Mouse (Mus musculus): ENCODE measurements around the gene Elfn2.
A peak's percentile ranks its signal among the peaks of the same experiment; 100 is the strongest.

Elfn2 gene

GRCm38 (mm10) chr15:78718290-78719250, at the start of gene Elfn2:
Elfn2 (minus strand) TSS chr15:78718771.
- peak; percentile 56 to 59 for DNase-seq (ENCODE audit: low spot score in 2 of 2)

GRCm38 (mm10) chr15:78763704-78764103, 45.1 kb upstream of the Elfn2 start:
- no peak for DNase-seq (ENCODE audit: low spot score in 2 of 2)

DNA sequence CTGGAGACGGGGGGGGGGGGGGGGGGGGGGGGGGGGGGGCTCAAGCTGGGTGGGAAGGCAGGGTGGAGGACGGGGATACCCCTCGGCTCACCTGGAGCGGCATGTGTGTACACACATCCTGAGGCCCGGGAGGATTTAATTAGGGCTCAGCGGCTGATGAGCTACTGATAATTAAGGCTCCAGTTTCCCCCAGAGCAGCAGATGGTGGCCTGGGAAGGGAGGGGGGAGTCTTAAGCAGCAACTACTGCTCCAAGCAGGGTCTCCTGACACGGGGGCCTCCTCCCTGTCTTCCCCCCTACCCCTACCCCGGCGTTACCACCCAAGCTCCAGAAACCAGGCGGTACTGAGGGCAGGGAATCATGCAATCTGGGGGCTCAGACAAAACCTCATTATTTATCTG, 44.6 kb upstream of the Elfn2 start:
- DNase-seq (ENCODE audit: low spot score in 2 of 2), result no peak

DNA sequence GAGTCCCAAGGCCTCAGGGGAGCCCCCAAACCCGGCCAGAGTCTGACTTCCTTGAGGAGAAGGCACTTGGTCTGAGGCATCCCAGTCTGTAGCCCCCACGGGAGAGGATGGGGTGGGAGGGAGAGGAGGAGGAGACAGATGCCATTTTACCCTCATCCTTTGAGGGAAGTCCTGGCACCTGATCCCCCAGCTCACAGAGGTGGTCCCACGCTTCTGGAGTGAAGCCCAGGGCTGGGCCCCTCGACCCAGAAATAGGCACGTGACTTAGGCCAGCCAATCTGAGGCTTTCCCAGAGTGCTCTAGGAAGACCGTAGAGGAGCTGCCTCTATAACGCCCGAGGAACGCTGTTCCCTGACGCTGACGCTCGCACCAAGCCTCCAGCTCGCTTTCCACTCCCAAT, 42.5 kb upstream of the Elfn2 start:
- no peak for DNase-seq (ENCODE audit: low spot score in 2 of 2)

DNA sequence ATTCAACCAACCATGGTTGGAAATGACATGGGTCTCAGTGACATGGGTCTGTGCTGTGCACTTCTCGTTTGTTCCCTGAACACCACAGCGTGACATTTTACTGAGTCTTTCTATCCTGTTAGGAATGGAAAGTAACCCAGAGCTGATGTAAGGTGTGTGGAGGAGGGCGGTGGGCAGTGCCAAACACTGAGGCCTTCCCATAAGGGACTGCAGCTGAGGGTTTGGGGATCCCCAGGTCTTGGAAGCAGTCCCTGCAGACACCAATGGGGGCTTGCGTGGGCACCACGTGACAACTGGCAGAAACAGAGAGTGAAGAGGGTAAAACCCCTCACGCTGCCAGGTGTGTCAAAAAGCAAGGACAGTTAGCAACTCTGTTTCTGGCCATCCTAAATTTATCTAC, 39.6 kb upstream of the Elfn2 start:
- DNase-seq (ENCODE audit: low spot score in 2 of 2), result no peak

DNA sequence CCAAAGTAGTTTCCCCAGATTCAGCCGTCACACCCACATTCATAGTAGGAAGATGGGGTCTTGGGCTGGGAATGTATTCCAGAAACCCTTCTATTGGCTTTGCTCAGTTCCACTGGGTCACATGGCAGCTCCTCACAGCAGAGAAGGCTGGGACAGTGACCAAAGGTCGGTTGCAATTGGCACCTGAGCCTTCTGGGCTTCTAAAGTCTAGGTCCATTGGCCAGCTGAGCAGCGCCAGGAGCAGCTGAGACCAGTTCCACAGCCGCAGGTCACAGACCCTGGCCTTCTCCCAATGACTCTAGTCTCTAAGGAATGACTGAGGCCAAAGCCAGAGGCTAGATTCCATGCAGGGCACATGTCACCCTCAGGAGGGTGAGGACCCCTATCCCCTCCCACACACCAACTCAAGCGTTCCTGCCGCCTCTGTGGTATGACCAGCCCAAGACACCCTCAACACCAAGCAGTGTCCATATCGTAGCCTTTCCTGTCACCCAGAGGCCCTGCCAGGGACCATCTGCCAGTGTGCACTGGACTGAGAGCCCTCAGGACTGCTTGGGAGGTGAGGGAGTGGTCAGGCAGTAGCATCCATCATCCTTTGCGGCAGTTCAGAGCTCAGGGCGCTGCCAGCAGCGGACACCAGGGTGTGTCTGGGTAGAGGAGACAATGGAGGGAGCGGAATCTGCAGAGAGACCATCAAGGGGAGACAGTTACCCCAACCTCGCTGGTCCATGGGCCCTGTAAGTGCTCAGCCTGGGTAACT, 37.6 kb upstream of the Elfn2 start:
- no peak for DNase-seq (ENCODE audit: low spot score in 2 of 2)

DNA sequence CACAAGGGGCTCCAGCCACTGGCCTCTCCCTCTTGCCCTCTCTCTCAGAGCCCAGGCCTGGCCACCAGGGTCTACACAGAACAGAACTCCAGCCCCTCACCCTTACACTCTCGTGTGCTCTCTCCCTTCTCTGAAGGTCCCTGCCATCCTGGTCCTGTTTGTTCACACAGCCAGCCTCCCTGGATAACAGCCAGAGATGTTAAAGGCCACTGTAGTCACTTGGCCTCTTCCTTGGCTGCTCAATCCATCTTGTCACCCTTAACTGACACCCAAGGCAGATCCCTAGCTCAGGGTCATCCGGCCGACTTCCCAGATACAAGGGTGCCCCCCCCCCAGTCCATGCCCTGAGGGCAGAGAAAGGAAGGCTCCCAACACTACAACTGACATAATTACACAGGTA, 36.7 kb upstream of the Elfn2 start:
- no peak for DNase-seq (ENCODE audit: low spot score in 2 of 2)

GRCm38 (mm10) chr15:78754144-78754543, 35.6 kb upstream of the Elfn2 start:
- DNase-seq (ENCODE audit: low spot score in 2 of 2), result no peak

DNA sequence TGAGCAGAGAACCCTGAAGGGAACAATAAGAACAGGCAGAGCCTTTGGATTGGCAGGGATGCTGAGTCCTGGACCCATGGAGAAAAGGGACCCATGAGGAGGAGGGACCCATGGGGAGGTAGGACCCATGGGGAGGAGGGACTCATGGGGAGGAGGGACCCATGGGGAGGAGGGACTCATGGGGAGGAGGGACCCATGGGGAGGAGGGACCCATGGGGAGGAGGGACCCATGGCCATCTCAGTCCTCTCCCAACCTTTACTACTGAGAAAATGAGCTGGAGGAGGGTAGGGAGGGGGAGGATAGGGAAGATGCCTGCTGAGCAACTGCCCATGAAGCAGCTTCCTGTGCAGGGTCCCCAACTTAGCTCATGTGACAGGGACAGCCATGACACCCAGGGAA, 34.4 kb upstream of the Elfn2 start:
- DNase-seq (ENCODE audit: low spot score in 2 of 2), result no peak

DNA sequence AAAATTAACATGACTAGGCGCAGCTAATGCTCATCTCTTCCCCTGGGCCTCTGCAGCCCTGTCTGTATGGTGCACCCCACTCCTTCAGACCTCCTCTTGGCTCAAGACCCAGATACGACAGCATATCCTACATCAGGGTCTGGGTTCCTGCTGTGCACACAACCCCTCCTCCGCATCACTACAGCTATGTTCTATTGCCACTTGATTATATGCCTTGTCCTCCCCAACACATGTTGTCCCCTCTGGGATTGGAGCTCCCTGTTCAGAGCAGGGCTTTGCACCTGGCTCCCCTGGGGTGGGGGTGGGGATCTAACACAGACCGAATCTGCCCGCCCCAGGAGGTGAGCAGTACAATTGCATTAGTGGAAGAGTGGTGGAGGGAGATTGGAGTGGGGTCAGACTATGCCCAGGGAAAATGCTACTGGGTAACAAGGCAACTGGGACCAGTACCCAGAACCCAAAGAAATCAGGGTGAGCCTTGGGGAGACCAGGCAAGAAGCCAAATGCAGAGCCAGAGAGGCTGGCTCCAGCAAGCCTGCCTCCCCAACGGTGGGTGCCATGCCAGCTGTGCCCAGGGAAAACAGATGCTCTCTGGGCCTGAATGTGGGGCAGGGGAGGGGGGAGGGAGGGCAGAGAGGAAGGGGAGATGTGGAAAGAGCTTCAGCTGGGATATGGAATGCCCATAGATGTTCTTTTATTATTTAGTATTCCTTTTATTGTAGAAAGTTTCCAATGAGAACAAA, 32.2 kb upstream of the Elfn2 start:
- DNase-seq (ENCODE audit: low spot score in 2 of 2), result no peak

DNA sequence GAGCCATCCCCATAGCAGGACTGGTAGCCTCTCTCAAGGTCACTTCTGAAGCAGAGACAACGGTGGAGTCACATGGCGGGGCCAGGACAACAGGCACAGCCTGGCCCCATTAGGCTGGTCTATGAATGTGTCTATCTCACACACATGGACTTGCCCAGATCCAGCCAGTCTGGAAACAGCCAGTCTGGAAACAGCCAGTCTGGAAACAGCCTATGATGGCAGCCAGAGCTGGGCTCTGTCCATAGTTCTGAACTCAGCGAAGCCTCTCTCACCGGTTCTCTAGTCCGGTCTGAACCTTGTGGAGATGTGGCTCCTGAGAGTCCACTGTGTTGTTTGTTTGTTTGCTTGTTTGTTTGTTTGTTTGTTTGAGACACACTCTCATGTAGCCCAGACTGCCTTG, 31.3 kb upstream of the Elfn2 start:
- DNase-seq (ENCODE audit: low spot score in 2 of 2), result no peak

- peak; percentile 85 to 93 for DNase-seq (ENCODE audit: low spot score in 2 of 2)
These were observed 25.6 kb upstream of the Elfn2 start for GRCm38 (mm10) chr15:78744206-78744605.

GRCm38 (mm10) chr15:78742831-78743230, 24.3 kb upstream of the Elfn2 start:
- no peak for DNase-seq (ENCODE audit: low spot score in 2 of 2)

- no peak for DNase-seq (ENCODE audit: low spot score in 2 of 2)
These were observed 22.1 kb upstream of the Elfn2 start for GRCm38 (mm10) chr15:78740662-78741061.

DNA sequence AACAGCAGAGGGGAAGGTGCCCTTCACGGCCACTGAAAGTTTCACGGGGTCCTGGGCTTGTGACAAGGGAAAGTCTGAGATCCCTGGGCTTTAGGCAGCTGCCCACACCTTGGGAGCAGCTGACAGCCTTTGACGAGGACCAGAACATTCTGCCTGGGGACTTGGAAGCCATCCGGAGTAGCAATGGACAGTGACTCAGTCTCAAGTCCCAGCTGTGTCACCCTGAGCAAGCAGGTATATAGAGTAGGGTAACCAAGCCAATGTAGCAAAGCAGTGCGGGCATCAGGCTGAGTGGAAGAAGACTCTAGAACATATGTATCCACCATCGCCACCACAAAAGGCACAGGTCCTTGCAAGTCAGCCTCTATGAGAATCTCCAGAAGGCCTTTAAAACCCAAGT, 18.6 kb upstream of the Elfn2 start:
- DNase-seq (ENCODE audit: low spot score in 2 of 2), result no peak

- no peak for DNase-seq (ENCODE audit: low spot score in 2 of 2)
These were observed 18.1 kb upstream of the Elfn2 start for GRCm38 (mm10) chr15:78736681-78737100.

DNA sequence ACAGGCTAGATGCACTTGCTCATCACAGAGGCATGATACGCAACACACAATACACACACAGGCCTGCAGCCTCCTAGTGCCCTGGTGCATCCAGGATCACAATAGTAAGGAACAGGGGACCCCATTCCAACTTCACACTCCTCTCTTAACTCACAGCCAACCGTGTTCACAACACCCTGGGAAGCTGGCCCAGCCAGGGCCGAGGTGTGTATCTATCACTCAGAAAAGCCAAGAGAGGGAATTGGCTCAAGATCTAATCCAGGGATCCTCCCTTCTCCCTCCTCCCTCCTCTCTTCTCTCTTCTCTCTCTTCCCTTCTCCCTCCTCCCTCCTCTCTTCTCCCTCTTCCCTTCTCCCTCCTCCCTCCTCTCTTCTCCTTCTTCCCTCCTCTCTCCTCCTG, 17.6 kb upstream of the Elfn2 start:
- DNase-seq (ENCODE audit: low spot score in 2 of 2), result no peak

GRCm38 (mm10) chr15:78735431-78736180, 17.0 kb upstream of the Elfn2 start:
- no peak for DNase-seq (ENCODE audit: low spot score in 2 of 2)

GRCm38 (mm10) chr15:78731830-78732229, 13.3 kb upstream of the Elfn2 start:
- no peak for DNase-seq (ENCODE audit: low spot score in 2 of 2)

DNA sequence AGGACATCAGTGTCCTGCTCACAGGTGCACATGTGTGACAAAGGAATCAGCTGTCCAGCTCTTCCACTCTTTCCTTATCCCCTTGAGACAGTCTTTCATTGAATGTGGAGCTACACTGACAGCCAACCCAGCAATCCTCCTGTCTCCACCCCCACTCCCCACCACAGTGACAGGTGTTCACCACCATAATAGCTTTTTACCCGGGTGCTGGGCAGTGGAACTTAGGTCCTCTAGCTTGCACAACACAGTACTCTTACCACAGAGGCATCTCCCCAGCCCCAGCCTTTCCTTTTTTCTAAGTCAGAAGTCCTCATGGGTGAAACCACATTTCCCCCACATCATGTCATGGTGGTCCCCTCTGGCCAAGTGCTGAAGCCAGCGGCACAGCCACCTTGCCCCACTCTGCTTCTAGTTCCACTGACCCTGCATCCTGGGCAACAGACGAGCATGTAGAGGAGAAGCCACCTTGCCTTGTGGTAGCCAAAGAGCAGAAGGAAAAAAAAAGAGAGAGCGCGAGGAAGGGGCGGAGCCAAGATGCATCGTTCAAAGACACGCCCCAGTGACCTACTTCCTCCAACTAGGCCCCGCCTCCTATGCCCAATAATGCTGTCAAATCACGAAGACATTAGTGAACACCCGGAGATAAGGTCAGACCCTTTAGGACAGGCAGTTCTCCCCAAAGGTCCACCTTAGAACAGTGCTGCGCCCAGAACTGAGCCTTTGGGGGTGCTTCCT, 11.9 kb upstream of the Elfn2 start:
- DNase-seq (ENCODE audit: low spot score in 2 of 2), result no peak

DNA sequence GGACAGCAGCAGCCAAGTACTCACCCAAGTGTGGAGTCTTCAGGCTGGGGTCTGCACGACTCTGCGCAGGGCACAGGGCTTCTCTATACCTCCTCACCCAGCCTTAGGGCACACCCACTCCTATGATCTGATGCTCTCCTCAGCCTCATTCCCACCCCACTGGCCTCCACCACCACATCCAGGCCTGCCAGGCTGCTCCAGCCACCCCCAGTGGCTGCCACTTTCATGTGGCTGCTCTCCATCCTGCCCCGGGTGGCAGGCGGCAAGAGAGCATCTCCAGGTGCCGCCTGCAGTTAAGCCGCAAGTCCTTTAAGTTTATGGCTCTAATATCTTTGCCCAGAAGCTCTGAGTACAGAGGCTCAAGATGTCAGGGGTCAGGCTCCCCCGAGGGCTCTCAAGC, 8.1 kb upstream of the Elfn2 start:
- no peak for DNase-seq (ENCODE audit: low spot score in 2 of 2)
